In the genomic region with DNA sequence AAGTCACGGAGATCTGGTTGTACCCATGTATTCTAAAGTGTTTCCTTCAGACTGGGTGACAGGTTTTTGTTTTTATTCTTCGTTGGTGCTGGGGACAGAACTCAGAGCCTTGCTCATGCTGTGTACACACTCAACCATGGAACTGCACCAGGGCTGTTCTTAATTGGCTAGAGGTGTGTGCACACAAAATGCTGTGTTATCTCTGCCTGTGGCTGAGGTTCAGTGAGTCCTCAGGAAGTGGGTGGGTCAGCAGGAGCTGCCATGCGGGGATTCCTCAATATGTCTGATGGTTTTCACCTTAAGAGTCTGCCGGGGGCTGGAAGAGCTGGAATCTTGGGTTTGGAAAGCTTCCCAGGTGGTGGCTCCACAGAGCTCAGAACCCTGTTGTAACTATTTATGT, we compare ENCODE assay signal across 23 mouse cellular contexts.
DNase-seq lines count a peak whose midpoint lies in the region; ATAC-seq lines count a peak whose summit lies in the region.
"Had no signal": no experiment of that assay in that cellular context is flagged by ENCODE, and none has a peak within 500 bp of the region (broad histone marks: within the 10 kb centered on the region; RNA-seq: fewer than 3 reads in every experiment).

No protein-coding gene starts in this region.

- no peak overlapping the region for H3K9ac ChIP-seq in limb, embryonic 13.5 days
- no peak overlapping the region for H3K9ac ChIP-seq in liver, embryonic 11.5 days (ENCODE audit: low read depth, low read length)
- no peak overlapping the region for H3K9ac ChIP-seq in stomach, embryonic 14.5 days (replicated peaks; ENCODE audit: low read depth, low read length)
- H3K9ac ChIP-seq: forebrain, embryonic 13.5 days; heart, embryonic 15.5 days; lung, embryonic 15.5 days; neural tube, embryonic 12.5 days had no signal

- 50% methylated on average over 4 of the region's 4 CpGs for WGBS in limb, embryonic 13.5 days
- WGBS in limb, embryonic 10.5 days = 60% methylated on average over 4 of the region's 4 CpGs
- WGBS in liver, embryonic 11.5 days = 24% methylated on average over 4 of the region's 4 CpGs
- 34% methylated on average over 4 of the region's 4 CpGs for WGBS in stomach, embryonic 14.5 days

- H3K36me3 ChIP-seq in limb, embryonic 13.5 days = no peaks in the 10 kb centered on the region
- H3K36me3 ChIP-seq in limb, embryonic 10.5 days = no peaks in the 10 kb centered on the region
- no peaks in the 10 kb centered on the region for H3K36me3 ChIP-seq in liver, embryonic 11.5 days (ENCODE audit: control insufficient read depth, insufficient read depth, low read length)
- no peaks in the 10 kb centered on the region for H3K36me3 ChIP-seq in stomach, embryonic 14.5 days (ENCODE audit: control insufficient read depth, insufficient read depth, low read length)
- H3K36me3 ChIP-seq: heart, embryonic 15.5 days; hindbrain, embryonic 10.5 days; lung, embryonic 15.5 days; neural tube, embryonic 12.5 days had no signal

- 0 out of 2 replicates have a peak overlapping the region, but pooled peaks have one; percentile 3 for H3K4me2 ChIP-seq in limb, embryonic 13.5 days (replicated peaks)
- H3K4me2 ChIP-seq in liver, embryonic 11.5 days = no peak overlapping the region; the same call in 1 of the 2 replicates
- no peak overlapping the region for H3K4me2 ChIP-seq in stomach, embryonic 14.5 days (replicated peaks; ENCODE audit: low read depth, low read length)
- H3K4me2 ChIP-seq: forebrain, embryonic 13.5 days; heart, embryonic 15.5 days; lung, embryonic 15.5 days; neural tube, embryonic 12.5 days had no signal

- ATAC-seq in limb, embryonic 13.5 days (ENCODE audit: low FRiP score, low read depth) = no peak
- ATAC-seq in liver, embryonic 11.5 days (replicated peaks; ENCODE audit: low FRiP score) = peak; percentile 59
- ATAC-seq in stomach, embryonic 14.5 days (ENCODE audit: insufficient number of reproducible peaks, insufficient read depth, low FRiP score, low read depth) = peak; percentile 55; the same call in 1 of the 2 replicates
- no peak for ATAC-seq in granulocyte monocyte progenitor cell, adult 5-6 weeks (replicated peaks; ENCODE audit: poor library complexity, severe bottlenecking)
- ATAC-seq: forebrain, embryonic 13.5 days had no signal

- H3K27ac ChIP-seq in limb, embryonic 13.5 days = no peak overlapping the region
- H3K27ac ChIP-seq in limb, embryonic 10.5 days = no peak overlapping the region
- H3K27ac ChIP-seq in liver, embryonic 11.5 days (ENCODE audit: low read depth, low read length) = no peak overlapping the region
- H3K27ac ChIP-seq in stomach, embryonic 14.5 days (ENCODE audit: low read length) = no peak overlapping the region
- H3K27ac ChIP-seq: forebrain, embryonic 13.5 days; heart, adult 2 months; heart, embryonic 15.5 days; hindbrain, embryonic 10.5 days; left cerebral cortex, adult 2 months; lung, embryonic 15.5 days; neural tube, embryonic 12.5 days had no signal

- no peak for DNase-seq in limb, embryonic 10.5 days (ENCODE audit: low spot score)
- peak; percentile 4 for DNase-seq in A20 (ENCODE audit: low read depth, low spot score)
- DNase-seq in liver, embryonic 11.5 days (ENCODE audit: low spot score) = no peak
- no peak for DNase-seq in urinary bladder, postnatal 25 days (ENCODE audit: low spot score)
- DNase-seq: cerebellum, adult 2 months; cerebellum, postnatal 36 days; gastrocnemius, postnatal 10 days; heart, adult 2 months; kidney, adult 2 months; kidney, postnatal 14 days; right cerebral cortex, adult 18-20 months; thymus, adult 18-20 months; thymus, postnatal 4 days had no signal

- H3K27me3 ChIP-seq in limb, embryonic 13.5 days = no peaks in the 10 kb centered on the region
- H3K27me3 ChIP-seq in limb, embryonic 10.5 days (ENCODE audit: low read depth, poor library complexity, severe bottlenecking) = no peaks in the 10 kb centered on the region
- H3K27me3 ChIP-seq in liver, embryonic 11.5 days (replicated peaks; ENCODE audit: control insufficient read depth, insufficient read depth, low read length) = no peaks in the 10 kb centered on the region
- H3K27me3 ChIP-seq in stomach, embryonic 14.5 days (ENCODE audit: control insufficient read depth, insufficient read depth, low read length) = no peaks in the 10 kb centered on the region
- H3K27me3 ChIP-seq: forebrain, embryonic 13.5 days; heart, embryonic 15.5 days; lung, embryonic 15.5 days; neural tube, embryonic 12.5 days had no signal

- H3K4me1 ChIP-seq in limb, embryonic 13.5 days = peaks cover 28% of the 10 kb centered on the region
- peaks cover 37% of the 10 kb centered on the region for H3K4me1 ChIP-seq in limb, embryonic 10.5 days
- H3K4me1 ChIP-seq in liver, embryonic 11.5 days (replicated peaks; ENCODE audit: control insufficient read depth, insufficient read depth, low read length) = peaks cover 26% of the 10 kb centered on the region
- peaks cover 26% of the 10 kb centered on the region for H3K4me1 ChIP-seq in stomach, embryonic 14.5 days (ENCODE audit: control insufficient read depth, insufficient read depth, low read length)
- H3K4me1 ChIP-seq: neural tube, embryonic 12.5 days had no signal

- no peak overlapping the region for H3K4me3 ChIP-seq in limb, embryonic 13.5 days
- H3K4me3 ChIP-seq in limb, embryonic 10.5 days = no peak overlapping the region
- H3K4me3 ChIP-seq in liver, embryonic 11.5 days (ENCODE audit: low read depth, low read length) = no peak overlapping the region
- H3K4me3 ChIP-seq in stomach, embryonic 14.5 days (ENCODE audit: low read depth, low read length) = no peak overlapping the region
- H3K4me3 ChIP-seq: erythroblast, embryonic 14.5 days; forebrain, embryonic 13.5 days; heart, adult 2 months; heart, embryonic 15.5 days; hindbrain, embryonic 10.5 days; left cerebral cortex, adult 2 months; lung, embryonic 15.5 days; neural tube, embryonic 12.5 days had no signal

- H3K9me3 ChIP-seq in limb, embryonic 13.5 days = no peaks in the 10 kb centered on the region
- no peaks in the 10 kb centered on the region for H3K9me3 ChIP-seq in limb, embryonic 10.5 days (replicated peaks)
- H3K9me3 ChIP-seq in liver, embryonic 11.5 days (ENCODE audit: control insufficient read depth, low read length) = no peaks in the 10 kb centered on the region
- no peaks in the 10 kb centered on the region for H3K9me3 ChIP-seq in stomach, embryonic 14.5 days (ENCODE audit: control insufficient read depth, low read depth, low read length)
- H3K9me3 ChIP-seq: forebrain, embryonic 13.5 days; heart, embryonic 15.5 days; hindbrain, embryonic 10.5 days; lung, embryonic 15.5 days; neural tube, embryonic 12.5 days had no signal

Comparison
In these comparisons a context has a peak if more than half of its experiments do, and no peak if none do; other contexts are left out.
1. ATAC-seq: peak in liver, embryonic 11.5 days (single experiment) and stomach, embryonic 14.5 days (single experiment); none in limb, embryonic 13.5 days (single experiment) and granulocyte monocyte progenitor cell, adult 5-6 weeks (single experiment).